Mouse (Mus musculus): ENCODE results near the gene Cd300ld5. TPM values are rescaled to one million over a fixed set of nuclear protein-coding genes. Genes with fewer than 3 reads are reported as not detected.
"Not testable (repeated sequence)": the region's sequence is repeated elsewhere in the genome, so short reads cannot be mapped to it uniquely, and the experiment has no call there.

Gene Cd300ld5
- polyA plus RNA-seq, 1 experiment from 2014 or later: not detected

- ATAC-seq (ENCODE audit: low FRiP score); H3K4me3 ChIP-seq (replicated peaks); H3K9me3 ChIP-seq; H3K9ac ChIP-seq; H3K27me3 ChIP-seq; H3K36me3 ChIP-seq (replicated peaks); H3K27ac ChIP-seq; H3K4me2 ChIP-seq; H3K4me1 ChIP-seq: not testable (repeated sequence)
- no CpG with 5 or more reads among the region's 7 CpGs for WGBS
These were observed 21.5 kb downstream of the Cd300ld5 start, which contains the start of gene Cd300ld2 for GRCm38 (mm10) chr11:115016093-115016492. Gene Cd300ld2 (minus strand): TSS chr11:115016193.

DNA sequence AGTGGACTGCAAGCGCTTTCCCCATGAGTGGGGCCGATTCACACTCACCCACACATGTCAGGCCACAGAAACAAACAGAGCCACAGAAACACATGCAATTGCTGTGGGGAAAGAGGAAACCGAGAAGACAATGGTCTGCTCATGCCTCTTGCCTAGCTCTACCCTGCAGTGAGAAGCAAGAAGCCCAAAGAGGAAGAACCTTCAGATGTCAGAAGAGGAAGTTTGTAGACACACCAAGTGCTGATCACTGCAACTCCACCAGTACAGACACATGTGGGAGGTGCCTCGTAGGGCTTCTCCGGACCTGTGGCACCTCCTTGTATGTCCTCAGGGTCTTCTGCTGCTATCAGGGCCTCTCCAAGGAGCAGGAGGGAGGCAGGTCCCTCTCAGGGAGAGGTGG, 33.5 kb downstream of the Cd300ld5 start:
- Histone ChIP-seq H3K4me1 (no peaks in the 10 kb centered on the region), H3K27me3 (no peaks in the 10 kb centered on the region), H3K9me3 (no peaks in the 10 kb centered on the region), H3K9ac (no peak overlapping the region), H3K4me2 (no peak overlapping the region), H3K4me3 (replicated peaks) (no peak overlapping the region), H3K27ac (no peak overlapping the region), H3K36me3 (replicated peaks) (no peaks in the 10 kb centered on the region)
- 90% methylated on average over 5 of the region's 5 CpGs for WGBS
- ATAC-seq (ENCODE audit: low FRiP score): no peak

DNA sequence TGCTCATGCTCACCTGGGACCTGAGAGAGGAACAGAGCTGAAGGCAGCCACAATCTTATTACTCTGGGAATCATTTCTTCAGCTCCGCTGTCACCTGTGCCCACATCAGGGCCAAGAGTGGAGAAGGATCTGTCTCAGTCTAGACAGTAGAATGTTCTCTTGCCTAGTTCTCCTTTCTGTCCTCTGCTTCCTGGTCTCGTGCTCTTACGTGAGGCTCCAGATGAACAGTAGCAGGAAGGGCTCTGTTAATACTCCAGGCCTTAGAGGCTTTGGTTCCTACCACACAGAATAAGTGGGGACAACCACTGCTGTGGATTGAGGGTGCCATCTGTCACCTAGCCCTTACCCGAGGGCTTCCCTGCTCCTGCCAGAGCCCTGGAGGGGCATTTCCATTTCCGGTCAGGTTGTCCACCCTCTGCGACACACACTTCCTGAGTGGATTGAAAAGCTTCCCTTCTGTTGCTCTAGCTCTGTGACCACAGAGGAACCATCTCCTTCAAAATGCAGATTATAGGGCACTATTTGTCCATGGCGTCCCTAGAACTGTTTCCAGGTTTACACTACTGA, 36.0 kb downstream of the Cd300ld5 start, which contains the start of gene Cd300c2:
TSS of gene Cd300c2 (minus strand) at position 407 of the 567 bp plus-strand sequence.
- 86% methylated on average over 7 of the region's 7 CpGs for WGBS
- no peak for ATAC-seq (ENCODE audit: low FRiP score)

DNA sequence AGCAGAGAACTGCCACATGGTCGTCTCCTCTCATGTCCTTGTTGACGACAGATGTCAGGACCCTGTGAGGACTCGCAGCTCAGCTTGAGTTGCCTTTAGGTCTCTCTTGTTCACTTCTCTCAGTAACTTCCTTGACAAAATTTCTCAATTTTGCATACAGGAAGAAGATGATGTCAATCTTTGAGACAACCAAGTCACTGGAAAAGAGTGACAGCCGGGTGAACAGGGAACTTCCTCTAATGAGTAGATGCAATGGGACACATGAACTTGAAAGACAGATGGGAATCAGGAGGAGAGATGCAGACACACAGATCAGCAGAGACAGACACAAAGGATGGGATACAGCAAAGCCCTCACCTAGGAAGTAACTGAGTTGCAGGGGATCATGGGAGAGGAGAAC, 47.8 kb downstream of the Cd300ld5 start, which contains the start of gene Cd300ld:
TSS of gene Cd300ld (minus strand) at position 130 of the 400 bp plus-strand sequence.
- Histone ChIP-seq H3K4me1 (no peaks in the 10 kb centered on the region), H3K36me3 (replicated peaks) (no peaks in the 10 kb centered on the region), H3K27me3 (no peaks in the 10 kb centered on the region), H3K27ac (no peak within 1 kb of the TSS), H3K9ac (no peak within 1 kb of the TSS), H3K4me2 (no peak within 1 kb of the TSS), H3K9me3 (no peaks in the 10 kb centered on the region), H3K4me3 (replicated peaks) (no peak within 1 kb of the TSS)
- 86% methylated on average over 4 of the region's 4 CpGs for WGBS
- ATAC-seq (ENCODE audit: low FRiP score): no peak

More for the DNA sequence above, 36.0 kb downstream of the Cd300ld5 start, which contains the start of gene Cd300c2:
- Histone ChIP-seq H3K4me1 (no peaks in the 10 kb centered on the region), H3K9ac (no peak within 1 kb of the TSS), H3K4me2 (no peak within 1 kb of the TSS), H3K36me3 (replicated peaks) (no peaks in the 10 kb centered on the region), H3K27ac (no peak within 1 kb of the TSS), H3K27me3 (no peaks in the 10 kb centered on the region), H3K4me3 (replicated peaks) (no peak within 1 kb of the TSS), H3K9me3 (no peaks in the 10 kb centered on the region)

DNA sequence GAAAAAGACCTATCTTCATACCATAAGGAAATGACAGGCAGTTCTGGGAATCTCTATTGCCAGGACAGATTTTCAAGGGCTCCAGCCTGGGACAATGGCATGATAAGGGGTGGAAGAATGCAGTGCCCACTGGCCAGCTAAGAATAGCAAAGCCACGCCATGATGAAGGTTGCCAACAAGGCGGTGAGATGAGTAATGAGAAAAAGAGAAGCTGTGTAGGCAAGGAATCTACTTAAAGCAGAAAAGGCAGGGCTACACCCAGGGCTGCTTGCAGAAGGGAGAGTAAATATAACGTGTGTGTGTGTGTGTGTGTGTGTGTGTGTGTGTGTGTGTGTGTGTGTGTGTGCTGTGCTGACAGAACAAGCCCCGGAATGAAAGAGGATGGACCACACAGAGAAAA, 55.7 kb downstream of the Cd300ld5 start:
- 71% methylated on average over 4 of the region's 4 CpGs for WGBS
- Histone ChIP-seq H3K36me3 (replicated peaks) (no peaks in the 10 kb centered on the region), H3K4me1 (no peaks in the 10 kb centered on the region), H3K9ac (no peak overlapping the region), H3K9me3 (peaks cover 21% of the 10 kb centered on the region), H3K4me2 (no peak overlapping the region), H3K27me3 (no peaks in the 10 kb centered on the region), H3K27ac (no peak overlapping the region), H3K4me3 (replicated peaks) (no peak overlapping the region)
- no peak for ATAC-seq (ENCODE audit: low FRiP score)

Other genes with a start within 250 kb of the Cd300ld5 start
- gene Btbd17, start 241.8 kb downstream of the Cd300ld5 start, polyA plus RNA-seq (2016; fragmentation: Nextera tagmentation; extraction: Ambion mirVana): 41.6 and 44.8 TPM in 2 replicates
- not detected in 2 replicates for gene Gpr142, start 238.8 kb downstream of the Cd300ld5 start, polyA plus RNA-seq (2016; fragmentation: Nextera tagmentation; extraction: Ambion mirVana)
- gene Gprc5c, start 186.6 kb downstream of the Cd300ld5 start, polyA plus RNA-seq (2016; fragmentation: Nextera tagmentation; extraction: Ambion mirVana): 8.4 and 10.8 TPM in 2 replicates
- 0.44 and 0.68 TPM in 2 replicates for gene Cd300a, start 147.7 kb downstream of the Cd300ld5 start, polyA plus RNA-seq (2016; fragmentation: Nextera tagmentation; extraction: Ambion mirVana)
- gene Cd300lb, start 103.4 kb downstream of the Cd300ld5 start, polyA plus RNA-seq (2016; fragmentation: Nextera tagmentation; extraction: Ambion mirVana): not detected in 2 replicates
- not detected in 2 replicates for gene Cd300c, start 68.6 kb downstream of the Cd300ld5 start, polyA plus RNA-seq (2016; fragmentation: Nextera tagmentation; extraction: Ambion mirVana)
- 0.10 TPM in 1 of 2 replicates, not detected in the other for gene Cd300ld, start 47.8 kb downstream of the Cd300ld5 start, polyA plus RNA-seq (2016; fragmentation: Nextera tagmentation; extraction: Ambion mirVana)
- gene Cd300c2, start 35.9 kb downstream of the Cd300ld5 start, polyA plus RNA-seq (2016; fragmentation: Nextera tagmentation; extraction: Ambion mirVana): 0.47 and 0.96 TPM in 2 replicates
- not detected in 2 replicates for gene Cd300ld2, start 21.6 kb downstream of the Cd300ld5 start, polyA plus RNA-seq (2016; fragmentation: Nextera tagmentation; extraction: Ambion mirVana)
- not detected in 2 replicates for gene Cd300ld4, start 10.8 kb downstream of the Cd300ld5 start, polyA plus RNA-seq (2016; fragmentation: Nextera tagmentation; extraction: Ambion mirVana)
- gene Cd300ld3, start 10.6 kb upstream of the Cd300ld5 start, polyA plus RNA-seq (2016; fragmentation: Nextera tagmentation; extraction: Ambion mirVana): not detected in 2 replicates
- not detected in 2 replicates for gene Cd300e, start 24.4 kb upstream of the Cd300ld5 start, polyA plus RNA-seq (2016; fragmentation: Nextera tagmentation; extraction: Ambion mirVana)
- 0.80 and 1.2 TPM in 2 replicates for gene Rab37, start 53.7 kb upstream of the Cd300ld5 start, polyA plus RNA-seq (2016; fragmentation: Nextera tagmentation; extraction: Ambion mirVana)
- gene Cd300lf, start 96.2 kb upstream of the Cd300ld5 start, polyA plus RNA-seq (2016; fragmentation: Nextera tagmentation; extraction: Ambion mirVana): 0.19 TPM in 1 of 2 replicates, not detected in the other
- gene Slc9a3r1, start 125.6 kb upstream of the Cd300ld5 start, polyA plus RNA-seq (2016; fragmentation: Nextera tagmentation; extraction: Ambion mirVana): 31.3 and 32.2 TPM in 2 replicates
- 7.9 and 8.4 TPM in 2 replicates for gene Tmem104, start 149.7 kb upstream of the Cd300ld5 start, polyA plus RNA-seq (2016; fragmentation: Nextera tagmentation; extraction: Ambion mirVana)
- gene Nat9, start 150.1 kb upstream of the Cd300ld5 start, polyA plus RNA-seq (2016; fragmentation: Nextera tagmentation; extraction: Ambion mirVana): 16.0 and 16.6 TPM in 2 replicates
- 0.08 TPM in 1 of 2 replicates, not detected in the other for gene Grin2c, start 229.5 kb upstream of the Cd300ld5 start, polyA plus RNA-seq (2016; fragmentation: Nextera tagmentation; extraction: Ambion mirVana)
- gene Fdxr, start 239.3 kb upstream of the Cd300ld5 start, polyA plus RNA-seq (2016; fragmentation: Nextera tagmentation; extraction: Ambion mirVana): 16.9 and 17.4 TPM in 2 replicates

Data from forebrain, embryonic 12.5 days (tissue).